Mouse (Mus musculus) heart, adult 2 months (tissue): Measurements from ENCODE around the gene Gm20825. TPM values are rescaled to one million over a fixed set of nuclear protein-coding genes. Genes with fewer than 3 reads are reported as not detected.
"Not testable (repeated sequence)": the region's sequence is repeated elsewhere in the genome, so short reads cannot be mapped to it uniquely, and the experiment has no call there.

Source experiments
- DNase-seq, 2 experiments: peaks; one replicate each; pipeline ENCODE4 v3.0.0; 2021
- H3K27ac ChIP-seq: fragments of 200-600 bp; 2 replicates; pipeline ENCODE4 v1.8.1; 2022
- H3K27me3 ChIP-seq: fragments of 200-500 bp; 2 replicates; pipeline ENCODE4 v1.6.1; 2012; ENCODE audit warnings: mild to moderate bottlenecking, low read length, inconsistent platforms, mixed read lengths; ENCODE audit not compliant: control insufficient read depth, insufficient read depth
- H3K36me3 ChIP-seq: fragments of 200-500 bp; 2 replicates; pipeline ENCODE4 v1.6.1; 2012; ENCODE audit warnings: low read length, inconsistent platforms; ENCODE audit not compliant: control insufficient read depth, insufficient read depth
- H3K4me1 ChIP-seq: fragments of 200-500 bp; 2 replicates; pipeline ENCODE4 v1.6.1; 2011; ENCODE audit warnings: low read length; ENCODE audit not compliant: control insufficient read depth, insufficient read depth
- H3K4me3 ChIP-seq: fragments of 200-600 bp; 2 replicates; pipeline ENCODE4 v1.8.1; 2022
- H3K79me2 ChIP-seq: fragments of 200-500 bp; replicated peaks from 2 replicates; pipeline ENCODE4 v1.6.1; 2012; ENCODE audit warnings: mild to moderate bottlenecking, inconsistent platforms, low read length, moderate library complexity, mixed read lengths; ENCODE audit not compliant: control insufficient read depth, insufficient read depth
- H3K9ac ChIP-seq: fragments of 200-500 bp; 2 replicates; pipeline ENCODE4 v1.6.1; 2012; ENCODE audit warnings: low read depth, mild to moderate bottlenecking, control low read depth, inconsistent platforms, low read length, mixed read lengths
- WGBS: fragments of 180-500 bp; shearing (Covaris S2); methylation state at CpG from one replicate; pipeline ENCODE4 v1.1.7; 2018; 5-methylcytosine and 5-hydroxymethylcytosine counted together
- intact Hi-C: fragments of 180-260 bp; cut with DNase I; formaldehyde crosslinking; loops from one replicate; pipeline ENCODE4 v1.15.1; 2025
- long read RNA-seq: library from polyadenylated mRNA; stranded (forward); transcript quantifications from one replicate; pipeline ENCODE4 v2.0.0, GENCODE M21; 2021
- polyA plus RNA-seq: library from polyadenylated mRNA; depleted of rRNA; stranded (reverse); fragments of >200 nt; gene quantifications from 2 replicates; pipeline ENCODE4 v1.2.3, GENCODE M21; 2012; rRNA removed
- total RNA-seq, 2 experiments: library from RNA; stranded (reverse); gene quantifications; 2 replicates each; pipeline ENCODE4 v1.2.3; 2021

The Gm20825 gene
- total RNA-seq (not detected), polyA plus RNA-seq (not detected in 2 replicates)
- long read RNA-seq, result 0 reads

GRCm38 (mm10) chrY:8071407-8071806 lies at the start of gene Gm20825:
Gm20825 (minus strand) TSS chrY:8071507.
- H3K36me3 ChIP-seq, H3K4me1 ChIP-seq, intact Hi-C loops, DNase-seq, H3K9ac ChIP-seq, H3K4me3 ChIP-seq, H3K27me3 ChIP-seq, H3K79me2 ChIP-seq, H3K27ac ChIP-seq: not testable (repeated sequence)
- 56% methylated on average over 3 of the region's 4 CpGs for WGBS

Other genes with a start within 250 kb of the Gm20825 start
- not detected for gene Gm29049, start 74.3 kb downstream of the Gm20825 start, total RNA-seq
- not detected in 2 replicates for gene Gm29049, start 74.3 kb downstream of the Gm20825 start, polyA plus RNA-seq
- not detected for gene Gm20824, start 186.4 kb upstream of the Gm20825 start, total RNA-seq
- gene Gm20824, start 186.4 kb upstream of the Gm20825 start, polyA plus RNA-seq, result not detected in 2 replicates